Mouse (Mus musculus) natural killer cell, adult 2 months (primary cell): Measurements from ENCODE around the gene Gm28042.
A peak's percentile ranks its signal among the peaks of the same experiment; 100 is the strongest.

Experiments
- DNase-seq, 2 experiments: peaks; one replicate each; pipeline ENCODE4 v3.0.0; 2022; ENCODE audit warnings: low spot score in 2 of 2

Gm28042 gene

DNA sequence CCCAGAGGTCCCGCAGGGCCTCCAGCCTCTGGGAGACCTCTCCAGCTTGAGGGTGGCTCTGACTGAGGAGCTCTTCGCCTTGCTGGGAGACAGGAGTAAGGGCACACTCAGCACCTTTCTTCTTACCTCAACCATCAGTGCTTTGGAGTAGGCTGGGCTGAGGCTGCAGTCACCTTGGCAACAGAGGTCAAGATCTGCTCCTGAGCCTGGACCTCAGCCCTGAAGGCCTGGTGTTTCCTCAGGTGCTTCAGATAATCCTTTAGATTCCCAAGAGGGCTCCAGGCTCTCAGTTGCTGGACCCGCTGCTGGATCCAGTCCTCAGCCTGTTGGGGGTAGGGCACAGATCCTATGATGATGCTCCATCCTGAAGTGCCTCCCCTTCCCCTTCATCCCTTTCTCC, 32.2 kb downstream of the Gm28042 start:
- no peak for DNase-seq

DNA sequence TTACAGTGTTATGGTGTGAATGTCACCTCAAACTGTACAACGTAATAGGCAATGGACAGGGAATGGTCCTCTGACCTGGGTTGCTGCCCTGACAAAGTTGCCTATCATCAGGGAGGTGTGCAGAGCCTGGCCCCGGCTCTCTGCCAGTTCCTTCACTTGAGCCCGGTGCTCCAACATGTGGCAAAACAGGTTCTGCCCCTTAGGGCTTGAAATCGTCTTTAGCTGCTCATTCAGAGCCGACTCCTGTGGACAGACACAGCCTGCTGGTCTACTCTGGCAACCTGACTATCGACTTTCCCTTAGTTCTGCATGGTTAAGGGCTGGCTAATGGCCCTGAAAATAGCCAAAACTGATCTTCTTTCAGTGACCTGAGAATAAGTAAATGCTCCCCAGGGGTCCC, 32.9 kb downstream of the Gm28042 start:
- DNase-seq, result no peak

DNA sequence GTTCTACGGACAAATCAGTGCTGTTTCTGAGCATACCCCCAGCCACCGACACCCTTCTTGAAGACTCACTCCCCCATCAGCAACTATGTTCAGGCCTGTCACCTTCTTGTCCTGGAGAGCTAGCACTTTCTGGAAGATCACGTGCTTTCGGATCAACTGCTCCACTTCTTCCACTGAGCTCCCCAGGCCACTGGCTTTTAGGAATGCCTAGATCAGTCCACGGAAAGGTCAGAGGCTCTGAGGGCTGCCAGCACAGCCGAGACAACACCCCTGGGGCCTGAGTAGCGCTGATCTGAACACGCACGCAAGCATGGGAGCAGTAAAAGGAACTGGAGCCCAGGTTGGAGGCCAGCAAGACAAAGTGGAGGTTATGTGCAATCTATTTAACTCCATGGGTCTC, 33.4 kb downstream of the Gm28042 start:
- DNase-seq, result no peak

DNA sequence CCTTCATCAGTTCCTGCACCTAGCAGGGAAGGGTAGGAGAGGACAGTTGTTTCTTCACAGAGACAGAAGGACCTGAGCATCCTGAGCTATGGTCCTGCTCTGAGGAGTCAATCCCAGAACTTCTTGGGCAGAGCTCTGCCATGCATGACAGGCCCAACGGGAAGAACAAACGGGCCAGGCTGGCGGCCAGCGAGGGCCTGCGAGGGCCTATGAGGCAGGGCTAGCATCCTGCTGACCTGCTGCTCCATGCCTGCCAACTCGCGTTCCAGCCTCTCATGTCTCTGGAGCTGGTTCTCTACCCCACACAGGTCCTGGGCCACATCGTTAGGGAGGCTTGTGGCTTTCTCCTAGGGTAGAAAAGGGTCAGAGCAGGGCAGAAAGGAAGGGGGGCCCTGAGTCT, 35.0 kb downstream of the Gm28042 start:
- DNase-seq, result no peak

DNA sequence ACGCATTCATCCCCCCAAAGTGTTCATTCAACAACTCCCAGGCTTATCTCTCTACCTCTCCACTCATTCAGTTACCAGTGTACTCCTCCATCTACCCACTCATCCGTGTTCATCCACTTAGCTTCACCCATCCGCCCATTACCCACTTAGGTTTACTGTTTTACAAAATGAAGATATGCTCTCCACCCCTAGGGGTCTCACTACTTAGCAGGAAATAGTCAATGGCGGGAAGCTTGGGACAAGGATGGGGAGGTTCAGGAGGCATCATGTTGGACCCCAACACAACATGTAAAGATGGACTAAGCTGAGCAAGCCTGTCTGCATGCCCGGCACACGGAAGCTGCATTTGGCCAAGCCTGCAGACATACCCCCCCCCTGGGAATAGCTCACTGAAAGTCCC, 37.3 kb downstream of the Gm28042 start:
- no peak for DNase-seq

DNA sequence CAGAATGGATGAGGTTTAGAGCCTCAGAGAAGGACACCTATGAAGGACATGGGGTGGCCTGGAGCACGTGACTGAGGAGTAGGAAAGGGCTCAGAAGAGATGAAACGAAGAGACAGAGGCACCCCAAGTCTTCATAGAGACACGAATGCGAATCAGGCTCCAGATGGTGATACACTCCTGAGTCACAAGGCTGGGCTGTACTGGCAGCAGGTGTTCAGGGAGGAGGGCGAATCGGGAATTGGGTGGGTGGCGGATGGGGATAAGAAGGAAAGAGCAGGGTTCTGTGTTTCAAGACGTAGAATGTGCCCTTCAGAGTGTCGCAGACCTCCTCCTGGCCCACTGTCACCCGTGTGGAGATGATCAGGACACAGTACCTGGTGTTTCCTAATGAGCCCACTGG, 38.0 kb downstream of the Gm28042 start:
- DNase-seq, result no peak

DNA sequence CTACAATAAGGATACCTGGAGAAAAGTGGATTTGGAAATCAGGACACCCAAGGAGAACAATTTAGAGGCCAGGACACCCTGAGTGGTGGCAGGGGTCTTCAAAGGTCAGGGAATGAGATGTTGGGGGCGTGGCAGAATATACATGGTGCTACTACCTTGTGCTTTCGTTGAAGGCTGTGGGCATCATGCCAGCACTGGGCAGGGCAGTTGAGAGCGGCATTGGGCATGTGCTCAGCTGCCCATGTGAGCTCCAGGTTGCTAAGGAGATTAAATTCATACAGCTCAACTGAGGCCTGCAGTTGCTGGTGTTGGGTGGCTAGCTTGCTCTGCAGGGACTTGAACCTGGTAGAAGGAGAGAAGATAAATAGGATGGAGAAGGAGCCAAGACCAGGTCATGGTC, 38.9 kb downstream of the Gm28042 start:
- DNase-seq, result no peak

DNA sequence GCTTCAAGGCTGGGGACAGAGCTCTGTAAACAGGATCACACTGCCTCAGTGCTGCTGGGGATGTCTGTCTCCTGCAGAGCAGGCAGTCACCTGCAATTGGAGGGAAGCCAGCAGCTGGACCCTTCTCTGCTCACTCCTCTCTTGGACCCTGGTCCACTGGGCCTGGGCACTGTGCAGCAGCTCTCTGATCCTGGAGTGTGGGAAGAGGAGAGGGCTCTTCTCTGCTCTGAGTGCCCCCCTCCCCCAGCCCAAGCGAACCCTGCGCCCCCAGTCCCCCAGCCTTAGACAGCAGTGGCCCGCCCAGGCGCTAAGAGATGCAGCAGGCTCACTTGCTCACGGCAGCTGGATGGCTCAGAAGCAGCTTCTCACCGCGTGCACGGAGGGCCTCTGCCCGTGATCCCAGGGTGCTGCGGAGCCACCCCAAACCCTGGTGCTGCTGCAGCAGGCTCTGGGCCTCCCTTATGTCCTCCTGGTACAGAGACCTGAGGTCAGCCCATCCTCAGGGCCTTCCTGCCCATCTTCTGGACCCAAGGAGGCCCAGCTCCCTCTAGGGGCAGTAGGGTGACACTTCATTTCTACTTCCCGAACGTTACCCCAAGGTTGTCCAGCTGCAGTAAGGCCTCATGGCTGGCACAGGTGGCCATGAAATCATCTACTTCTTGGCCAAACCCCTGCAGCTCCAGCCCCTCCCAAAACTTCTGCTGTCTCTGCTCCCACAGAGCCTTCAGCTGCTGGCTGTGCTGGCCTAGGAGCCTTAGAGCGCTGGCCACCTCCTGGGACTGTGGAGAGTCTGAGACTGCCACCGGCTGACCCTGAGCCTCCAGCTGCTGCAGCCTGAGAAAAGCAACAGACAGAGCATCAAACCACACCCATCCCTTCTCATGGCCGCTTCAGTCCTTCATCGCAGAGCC, 41.5 kb downstream of the Gm28042 start:
- DNase-seq, result no peak

DNA sequence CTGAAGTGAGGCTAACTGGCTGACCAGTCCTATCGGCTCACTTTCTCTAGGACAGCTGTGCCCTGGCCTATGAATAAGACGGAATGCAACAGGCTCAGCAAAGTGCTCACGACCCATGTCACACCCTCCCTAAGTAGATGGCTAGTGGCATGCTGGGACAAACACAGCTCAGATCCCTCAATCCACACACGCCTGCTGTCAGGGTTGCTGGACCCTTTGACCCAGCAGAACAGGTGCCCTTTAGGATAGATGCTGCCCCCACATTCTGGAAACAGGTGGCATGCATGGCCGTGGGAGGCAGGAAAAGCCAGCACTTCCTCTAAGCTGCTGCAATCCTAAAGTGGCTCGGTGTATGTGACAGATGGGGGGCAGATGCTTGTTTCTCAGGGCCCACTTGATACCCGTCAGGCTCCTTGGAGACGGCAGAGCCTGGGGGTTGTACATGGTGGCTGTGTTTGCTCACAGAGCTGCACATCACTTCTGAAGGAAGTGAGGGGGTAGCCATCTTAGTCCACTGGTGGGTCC, 42.2 kb downstream of the Gm28042 start:
- DNase-seq, result no peak

DNA sequence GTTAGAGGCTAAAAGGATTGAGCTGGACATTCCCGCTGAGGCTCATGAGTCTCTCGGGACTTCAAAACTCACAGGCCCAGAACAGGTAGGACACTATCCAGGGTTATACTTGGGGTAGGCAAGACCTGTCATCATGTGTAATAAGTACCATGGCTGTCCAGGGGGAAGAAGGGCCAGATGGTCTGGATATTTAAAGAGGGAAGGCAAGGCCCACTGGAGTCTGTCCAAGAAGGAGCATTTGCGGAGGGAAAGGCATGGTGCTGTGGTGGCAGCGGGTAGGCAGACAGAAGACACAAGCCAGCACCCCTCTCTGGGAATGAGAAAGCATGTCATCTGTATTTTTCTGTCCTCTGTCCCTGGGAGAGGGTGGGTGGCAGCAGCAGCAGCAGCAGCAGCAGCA, 46.8 kb downstream of the Gm28042 start:
- no peak for DNase-seq

DNA sequence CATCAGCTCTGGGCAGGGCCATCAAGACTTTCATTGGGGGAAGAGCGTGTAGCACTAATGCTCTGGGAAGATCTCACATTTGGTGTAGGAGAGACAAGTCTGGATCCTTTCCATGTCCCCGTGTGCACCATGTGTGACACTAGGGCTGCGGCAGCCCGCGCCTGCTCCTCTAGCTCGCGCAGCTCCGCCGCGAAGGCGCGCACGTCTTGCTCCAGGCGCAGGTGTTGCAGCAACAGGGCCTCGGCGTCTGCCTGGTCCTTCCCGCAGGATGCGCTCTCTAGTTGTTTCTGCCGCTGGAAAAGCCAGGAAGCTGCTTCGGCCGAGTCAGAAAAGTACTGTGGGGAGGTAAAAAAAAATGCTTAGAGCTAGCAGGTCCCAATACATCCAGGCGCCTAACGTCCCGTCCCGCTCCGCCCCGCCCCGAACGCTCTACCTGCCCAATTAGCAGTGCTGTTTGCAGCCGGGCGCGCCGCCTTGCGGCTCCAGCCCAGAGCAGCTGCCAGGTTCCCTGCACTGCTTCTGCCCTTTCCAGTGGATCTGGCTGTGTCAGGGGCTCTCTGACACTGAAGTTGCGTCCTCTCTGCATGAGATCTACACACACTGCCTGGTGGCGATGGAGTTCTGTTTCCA, 48.9 kb downstream of the Gm28042 start:
- DNase-seq, result peak in 1 of 2 experiments; percentile 20

DNA sequence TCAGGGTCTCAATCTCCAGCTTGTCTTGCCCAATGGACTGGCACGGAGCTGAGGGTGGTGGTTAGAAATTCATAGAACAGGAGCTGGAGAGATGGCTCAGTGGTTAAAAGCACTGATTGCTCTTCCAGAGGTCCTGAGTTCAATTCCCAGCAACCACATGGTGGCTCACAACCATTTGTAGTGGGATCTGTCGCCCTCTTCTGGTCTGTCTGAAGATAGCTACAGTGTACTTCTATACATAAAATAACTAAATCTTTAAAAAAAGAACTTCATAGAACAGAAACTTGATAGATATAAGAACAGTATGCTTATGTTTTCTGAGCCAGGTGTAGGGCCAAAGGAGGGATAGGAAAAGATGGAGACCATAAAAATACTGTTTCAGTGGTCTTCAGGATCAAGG, 55.1 kb downstream of the Gm28042 start:
- no peak for DNase-seq

DNA sequence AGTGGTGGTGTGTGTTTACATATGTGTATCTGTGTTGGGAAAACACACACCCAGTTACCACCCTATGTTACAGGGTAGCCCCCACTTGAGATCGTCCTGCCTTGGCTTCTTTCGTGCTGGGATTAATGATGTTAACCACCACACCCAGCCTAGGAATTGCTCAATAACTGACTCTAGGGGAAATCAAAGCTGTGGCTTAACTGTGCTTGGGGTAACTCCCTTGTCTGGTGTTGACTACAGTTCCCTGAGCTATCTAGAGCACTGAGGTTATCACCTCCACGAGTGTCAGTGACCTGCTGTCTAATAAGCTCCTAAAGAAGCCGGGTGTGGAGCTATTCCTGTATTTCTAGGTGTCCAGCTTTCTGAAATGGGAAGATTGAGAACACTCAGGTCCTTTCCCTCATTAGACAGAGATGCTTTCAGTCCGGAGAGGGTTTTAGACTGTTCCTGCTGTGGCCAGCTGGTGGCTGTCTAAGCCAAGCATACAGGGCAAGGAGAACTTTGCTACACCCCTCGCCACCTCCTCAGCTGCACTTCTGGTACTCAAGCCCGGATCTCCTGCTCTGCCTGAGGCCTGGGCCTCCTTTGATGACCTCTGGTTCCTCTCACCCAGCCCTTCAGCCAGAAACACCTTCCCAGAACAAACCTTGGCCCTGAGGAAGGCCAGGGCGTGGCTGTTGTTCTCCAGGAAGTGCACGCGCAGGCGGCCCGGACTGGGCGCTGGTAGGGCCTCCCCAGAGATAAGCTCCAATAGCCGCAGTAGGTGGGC, 57.5 kb downstream of the Gm28042 start:
- DNase-seq, result no peak

DNA sequence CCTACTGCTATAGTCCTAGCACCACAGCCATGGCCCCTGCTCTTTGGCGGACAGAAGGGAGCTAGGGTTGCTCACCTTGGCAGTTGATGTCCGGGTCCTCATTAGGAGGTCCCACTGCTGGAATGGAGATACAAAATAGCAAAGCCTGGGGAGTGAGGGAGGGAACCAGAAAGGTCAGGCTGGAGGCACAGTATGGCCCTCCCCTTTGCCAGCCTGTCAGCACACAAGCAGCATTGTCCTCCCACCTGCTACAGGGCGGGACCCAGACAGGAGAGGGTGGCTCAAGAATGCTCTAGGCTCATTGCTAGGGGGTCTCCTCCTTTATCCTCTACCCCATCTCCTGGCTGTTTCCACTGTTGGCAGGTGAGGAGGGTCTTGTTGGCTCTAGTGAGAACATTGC, 58.7 kb downstream of the Gm28042 start:
- DNase-seq, result no peak

DNA sequence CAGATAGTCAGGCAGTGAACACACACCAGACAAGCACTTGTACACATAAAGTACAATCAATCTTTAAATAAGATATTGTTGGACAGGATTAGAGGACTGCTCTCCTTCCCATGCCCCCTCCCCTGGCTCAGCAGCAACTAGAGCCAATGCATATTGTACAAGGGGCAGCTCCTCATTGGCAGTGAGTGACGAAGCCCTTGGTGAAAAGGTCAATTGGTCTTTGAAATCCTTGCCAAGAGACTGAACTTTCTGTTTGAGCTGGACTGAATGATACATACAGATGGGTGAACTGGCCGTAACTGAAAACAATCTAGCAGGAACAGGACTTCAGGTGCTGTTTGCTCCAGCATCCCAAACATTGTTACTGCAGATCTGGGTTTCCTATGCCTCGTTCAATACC, 60.1 kb downstream of the Gm28042 start:
- DNase-seq, result no peak

DNA sequence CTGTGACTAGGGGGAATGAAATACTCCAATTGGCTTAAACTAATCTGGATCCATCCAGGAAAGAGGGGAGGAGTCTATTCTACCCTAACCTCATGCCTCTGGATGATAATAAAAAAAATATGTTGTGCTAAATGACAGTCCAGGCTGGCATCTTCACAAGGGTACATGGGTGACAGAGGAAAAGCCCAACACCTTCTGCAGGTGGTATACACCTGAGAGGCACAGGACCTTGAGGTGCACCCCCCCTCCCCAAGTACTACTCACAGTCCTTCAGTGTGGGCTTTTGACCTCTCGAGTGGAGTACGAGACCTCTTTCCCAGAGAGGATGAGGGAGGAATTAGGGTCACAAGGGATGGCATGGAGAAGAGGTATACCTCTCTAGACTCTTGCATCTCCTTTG, 60.6 kb downstream of the Gm28042 start:
- DNase-seq, result no peak

DNA sequence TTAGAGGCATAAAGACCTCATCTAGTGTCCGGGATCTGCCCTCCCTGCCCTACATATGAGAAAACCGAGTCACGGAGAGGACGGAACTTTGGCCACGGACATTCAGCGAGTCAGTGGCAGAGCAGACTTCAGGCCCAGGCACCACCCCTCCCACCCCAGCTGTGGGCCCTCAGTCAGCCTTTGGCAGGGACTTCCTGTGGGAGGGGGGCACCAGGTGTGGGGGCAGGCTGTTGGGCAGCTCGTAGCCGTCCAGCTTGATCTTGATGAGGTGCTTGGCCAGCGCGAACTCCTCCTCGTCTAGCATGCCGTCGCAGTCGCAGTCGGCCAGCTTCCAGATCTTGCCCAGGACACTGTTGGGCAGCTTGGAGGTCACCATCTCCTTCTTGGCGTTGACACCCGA, 63.7 kb downstream of the Gm28042 start:
- no peak for DNase-seq
